Mouse (Mus musculus) liver, postnatal 0 days (tissue): Measurements from ENCODE around the gene Dusp7.

Source experiments
- CTCF ChIP-seq: sonication (generic); IDR thresholded peaks from 2 replicates; pipeline ENCODE4 v1.5.1; 2016; ENCODE audit warnings: antibody characterized with exemption, low read depth
- EP300 ChIP-seq: IDR thresholded peaks from 2 replicates; pipeline ENCODE4 v1.6.1; 2016; ENCODE audit warnings: antibody characterized with exemption, low read depth, mild to moderate bottlenecking

DNA sequence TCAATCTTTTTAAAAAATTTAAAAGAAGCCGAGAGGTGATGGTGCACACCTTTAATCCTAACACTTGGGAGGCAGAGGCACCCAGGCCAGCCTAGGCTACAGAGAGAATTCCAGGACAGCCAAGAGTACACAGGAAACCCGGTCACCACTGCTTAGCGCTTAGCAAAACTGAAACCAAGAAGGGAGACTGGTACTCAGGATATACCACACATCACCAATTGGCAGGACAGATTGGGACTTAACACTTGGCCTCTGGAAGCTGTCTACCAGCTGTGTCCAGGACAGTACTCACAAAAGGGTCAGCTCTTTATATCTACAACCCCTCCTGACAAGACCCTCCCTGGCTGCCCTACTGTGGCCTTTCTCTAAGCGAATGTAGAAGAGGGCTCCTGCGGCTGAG, 1.4 kb upstream of the Dusp7 start:
- TF ChIP-seq CTCF, result no peak
- no peak for TF ChIP-seq EP300
